Mouse (Mus musculus) spleen, adult 2 months (tissue): ENCODE results near the gene Inhbb. TPM values are rescaled to one million over a fixed set of nuclear protein-coding genes. Genes with fewer than 3 reads are reported as not detected.

Experiments
- DNase-seq, 2 experiments: peaks; one replicate each; pipeline versions ENCODE4 v3.0.0 to v3.0.0-alpha.2; 2012 to 2021; ENCODE audit warnings: low spot score in 2 of 2, low read depth in 1 of 2
- H3K27ac ChIP-seq: fragments of 200-500 bp; 2 replicates; pipeline ENCODE4 v1.5.1; 2012; ENCODE audit warnings: low read length, inconsistent platforms; ENCODE audit not compliant: insufficient read depth
- H3K27me3 ChIP-seq: fragments of 200-500 bp; 2 replicates; pipeline ENCODE4 v1.6.1; 2012; ENCODE audit warnings: mild to moderate bottlenecking, moderate library complexity, low read length, inconsistent platforms; ENCODE audit not compliant: control insufficient read depth, insufficient read depth
- H3K36me3 ChIP-seq: fragments of 200-500 bp; 2 replicates; pipeline ENCODE4 v1.6.1; 2012; ENCODE audit warnings: mild to moderate bottlenecking, low read length, inconsistent platforms; ENCODE audit not compliant: control insufficient read depth, insufficient read depth
- H3K4me1 ChIP-seq: fragments of 200-500 bp; 2 replicates; pipeline ENCODE4 v1.6.1; 2011; ENCODE audit warnings: inconsistent platforms; ENCODE audit not compliant: control insufficient read depth, insufficient read depth, insufficient read length
- H3K4me3 ChIP-seq: fragments of 200-500 bp; 2 replicates; pipeline ENCODE4 v1.5.1; 2011; ENCODE audit warnings: mild to moderate bottlenecking, inconsistent platforms; ENCODE audit not compliant: insufficient read depth, insufficient read length; ENCODE audit errors: extremely low read depth
- CTCF ChIP-seq: fragments of 200-500 bp; IDR thresholded peaks from 2 replicates; pipeline ENCODE4 v1.5.1; 2011; ENCODE audit warnings: mild to moderate bottlenecking, inconsistent platforms; ENCODE audit not compliant: insufficient read depth, insufficient read length, insufficient replicate concordance; ENCODE audit errors: extremely low read depth
- POLR2A ChIP-seq: fragments of 200-500 bp; IDR thresholded peaks from 2 replicates; pipeline ENCODE4 v1.6.1; 2011; ENCODE audit warnings: low read depth, low read length, inconsistent platforms
- WGBS: fragments of 180-500 bp; shearing (Covaris S2); methylation state at CpG from one replicate; pipeline ENCODE4 v1.1.7; 2018; 5-methylcytosine and 5-hydroxymethylcytosine counted together
- polyA plus RNA-seq: library from polyadenylated mRNA; depleted of rRNA; stranded (reverse); fragments of >200 nt; gene quantifications from 2 replicates; pipeline ENCODE4 v1.2.3, GENCODE M21; 2012; rRNA removed

The Inhbb gene
- polyA plus RNA-seq, 1 experiment, result 3.6 TPM

DNA sequence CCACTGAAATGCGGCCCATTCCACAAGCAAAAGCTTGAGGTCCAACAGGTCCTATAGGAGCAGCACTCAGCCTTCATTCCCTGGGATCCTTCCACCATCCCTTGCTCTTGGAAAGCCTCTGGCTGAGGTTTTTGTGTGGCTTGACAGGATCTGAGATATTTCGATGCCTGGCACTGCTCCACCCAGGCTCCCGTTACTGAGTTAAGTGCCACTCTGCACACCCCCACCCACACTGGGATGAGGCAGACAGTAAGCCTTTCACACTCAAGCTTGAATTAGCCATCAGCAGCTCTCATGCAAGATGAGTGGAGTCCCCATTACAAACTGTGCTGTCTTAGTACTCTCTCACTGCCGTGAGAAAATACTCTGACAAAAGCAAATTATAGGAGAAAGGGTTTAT lies 41.4 kb downstream of the Inhbb start:
- 91% methylated on average over 4 of the region's 4 CpGs for WGBS
- no peak for TF ChIP-seq POLR2A
- no peak for TF ChIP-seq CTCF

GRCm38 (mm10) chr1:119375376-119375775 lies 46.7 kb downstream of the Inhbb start:
- no peaks in the 10 kb centered on the region for H3K4me1 ChIP-seq
- H3K4me3 ChIP-seq, result no peak overlapping the region
- H3K27me3 ChIP-seq, result no peaks in the 10 kb centered on the region
- 62% methylated on average over 5 of the region's 5 CpGs for WGBS
- no peaks in the 10 kb centered on the region for H3K36me3 ChIP-seq
- no peak for DNase-seq
- no peak overlapping the region for H3K27ac ChIP-seq
- TF ChIP-seq CTCF, result no peak
- TF ChIP-seq POLR2A, result no peak

More for the DNA sequence above, 41.4 kb downstream of the Inhbb start:
- Histone ChIP-seq H3K27me3 (no peaks in the 10 kb centered on the region), H3K4me1 (no peaks in the 10 kb centered on the region), H3K27ac (no peak overlapping the region), H3K4me3 (no peak overlapping the region), H3K36me3 (no peaks in the 10 kb centered on the region)
- DNase-seq, result no peak

- TF ChIP-seq CTCF, result no peak
- TF ChIP-seq POLR2A, result no peak
- H3K27me3 ChIP-seq, result no peaks in the 10 kb centered on the region
- 88% methylated on average over 12 of the region's 12 CpGs for WGBS
- no peak overlapping the region for H3K4me3 ChIP-seq
- H3K27ac ChIP-seq, result no peak overlapping the region
- no peak for DNase-seq
- no peaks in the 10 kb centered on the region for H3K36me3 ChIP-seq
- H3K4me1 ChIP-seq, result no peaks in the 10 kb centered on the region
Measured at GRCm38 (mm10) chr1:119367546-119367945, 54.5 kb downstream of the Inhbb start.

GRCm38 (mm10) chr1:119366315-119366714 lies 55.7 kb downstream of the Inhbb start:
- H3K4me3 ChIP-seq, result no peak overlapping the region
- no peaks in the 10 kb centered on the region for H3K4me1 ChIP-seq
- H3K27me3 ChIP-seq, result no peaks in the 10 kb centered on the region
- no peak for DNase-seq
- 76% methylated on average over 6 of the region's 6 CpGs for WGBS
- no peak overlapping the region for H3K27ac ChIP-seq
- no peak for TF ChIP-seq POLR2A
- TF ChIP-seq CTCF, result no peak
- no peaks in the 10 kb centered on the region for H3K36me3 ChIP-seq

Other genes starting within 250 kb of the Inhbb start
- gene Ralb, start 82.5 kb upstream of the Inhbb start, polyA plus RNA-seq, result 14.0 and 15.9 TPM in 2 replicates
- 22.3 and 31.5 TPM in 2 replicates for gene Tmem185b, start 103.9 kb upstream of the Inhbb start, polyA plus RNA-seq
- 0.30 and 0.86 TPM in 2 replicates for gene Epb41l5, start 226.8 kb upstream of the Inhbb start, polyA plus RNA-seq